Mouse (Mus musculus): Measurements from ENCODE around the gene Trib3.

DNA sequence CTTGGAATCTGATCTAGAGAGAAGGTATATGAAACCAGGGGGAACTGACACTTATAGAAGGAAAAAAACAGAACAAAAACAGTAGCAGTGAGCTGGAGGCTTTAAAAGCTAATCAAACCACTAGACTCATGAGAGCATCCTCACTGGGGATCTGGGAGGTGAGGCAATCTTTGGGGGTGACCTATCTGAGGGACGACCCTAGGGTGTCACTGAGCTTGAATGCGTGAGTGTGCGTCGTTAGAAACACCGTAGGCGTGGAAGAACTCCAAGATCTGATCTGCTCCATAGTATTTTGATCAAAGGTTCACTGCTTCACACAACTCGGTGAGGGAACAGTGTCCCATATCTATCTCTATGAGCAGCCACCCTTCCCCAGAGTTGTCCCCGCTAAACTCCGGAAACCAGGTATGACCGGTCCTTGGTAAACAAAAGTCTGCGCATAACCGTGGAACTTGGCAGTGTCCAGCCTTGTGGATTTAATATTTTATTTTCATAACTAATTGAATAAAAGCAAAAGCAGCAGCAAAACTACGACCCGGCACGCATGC lies 50.6 kb downstream of the Trib3 start:
- TF ChIP-seq POLR2A (IDR thresholded peaks at IDR 0.05; ENCODE audit: control insufficient read depth, extremely low read depth, insufficient read depth, low read length, poor library complexity) (no peak), CTCF (IDR thresholded peaks at IDR 0.05; ENCODE audit: borderline replicate concordance, control insufficient read depth, extremely low read depth, insufficient read depth, low read length, poor library complexity) (no peak)
